Mouse (Mus musculus) embryonic facial prominence, embryonic 13.5 days (tissue): ENCODE measurements around the gene Olfr31. TPM values are rescaled to one million over a fixed set of nuclear protein-coding genes. Genes with fewer than 3 reads are reported as not detected.

ENCODE experiments used
- polyA plus RNA-seq: library from polyadenylated mRNA; unstranded; fragments of >200 nt; fragmentation: Nextera tagmentation; extraction: Ambion mirVana; gene quantifications from 2 replicates; pipeline ENCODE4 v1.2.1, GENCODE M21; 2015

Olfr31 gene
- polyA plus RNA-seq, 1 experiment from 2014 or later, result not detected

Other genes with a start within 250 kb of the Olfr31 start
- gene Psmd6, start 201.8 kb upstream of the Olfr31 start, polyA plus RNA-seq, result 254 and 256 TPM in 2 replicates
- gene Olfr720, start 136.0 kb upstream of the Olfr31 start, polyA plus RNA-seq, result 0.06 TPM in 1 of 2 replicates, not detected in the other
- gene Il3ra, start 23.4 kb downstream of the Olfr31 start, polyA plus RNA-seq, result 3.8 and 4.4 TPM in 2 replicates
- 0.18 TPM in 1 of 2 replicates, not detected in the other for gene Olfr721-ps1, start 78.5 kb downstream of the Olfr31 start, polyA plus RNA-seq